Mouse (Mus musculus) CD8-positive naive resting alpha-beta T cell, adult 2 months (primary cell): ENCODE results near the gene Snap23.
"Not testable (repeated sequence)": the region's sequence is repeated elsewhere in the genome, so short reads cannot be mapped to it uniquely, and the experiment has no call there.

Source experiments
- DNase-seq, 2 experiments: peaks; one replicate each; pipeline ENCODE4 v3.0.0; 2022; ENCODE audit warnings: low read depth in 2 of 2, low spot score in 2 of 2

Snap23 gene

DNA sequence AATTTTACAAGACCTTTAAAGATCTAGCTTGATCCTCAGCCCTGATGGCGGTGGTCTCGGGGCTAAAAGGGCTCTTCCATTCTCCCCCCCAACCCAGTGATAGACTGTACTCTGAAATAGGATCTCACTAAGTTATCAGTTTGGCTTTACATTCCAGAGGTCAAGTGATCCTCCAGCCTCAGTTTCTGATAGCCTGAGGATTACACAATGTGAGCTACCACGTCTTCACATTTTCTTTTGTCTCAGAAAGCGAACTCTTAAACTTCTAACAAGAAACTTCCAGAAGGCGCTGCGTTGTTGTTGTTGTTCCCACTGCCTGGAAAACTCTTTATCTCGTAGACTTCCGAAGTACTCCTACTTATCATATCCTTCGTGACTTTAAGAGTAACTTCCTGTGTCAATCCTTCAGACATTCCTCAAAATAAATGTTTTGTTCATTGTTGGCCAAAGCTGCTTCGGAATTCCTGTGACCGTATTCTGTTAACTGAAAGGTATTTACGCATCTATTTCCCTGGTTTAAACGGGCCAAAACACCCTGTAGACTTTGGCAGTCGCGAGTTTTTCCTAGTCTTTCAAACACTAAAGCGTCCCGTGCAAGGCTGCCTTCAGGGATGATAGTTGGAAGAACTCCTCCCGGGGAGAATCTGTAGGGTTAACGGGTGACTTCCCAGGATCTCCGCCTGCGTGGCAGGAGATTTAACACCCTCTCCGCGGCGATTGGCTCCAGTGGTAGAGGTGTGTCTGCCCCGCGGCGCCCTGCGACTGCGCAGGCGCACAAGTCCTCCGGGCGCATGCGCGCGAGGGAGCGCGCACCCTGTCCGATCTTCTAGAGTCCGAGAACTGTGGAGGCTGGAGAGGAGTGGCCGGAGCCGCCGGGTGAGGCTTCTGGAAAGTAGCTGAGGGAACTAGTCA is at the start of gene Snap23:
Gene Snap23 (plus strand): TSS at position 786 of the 912 bp plus-strand sequence.
- peak; percentile 72 to 78 for DNase-seq

DNA sequence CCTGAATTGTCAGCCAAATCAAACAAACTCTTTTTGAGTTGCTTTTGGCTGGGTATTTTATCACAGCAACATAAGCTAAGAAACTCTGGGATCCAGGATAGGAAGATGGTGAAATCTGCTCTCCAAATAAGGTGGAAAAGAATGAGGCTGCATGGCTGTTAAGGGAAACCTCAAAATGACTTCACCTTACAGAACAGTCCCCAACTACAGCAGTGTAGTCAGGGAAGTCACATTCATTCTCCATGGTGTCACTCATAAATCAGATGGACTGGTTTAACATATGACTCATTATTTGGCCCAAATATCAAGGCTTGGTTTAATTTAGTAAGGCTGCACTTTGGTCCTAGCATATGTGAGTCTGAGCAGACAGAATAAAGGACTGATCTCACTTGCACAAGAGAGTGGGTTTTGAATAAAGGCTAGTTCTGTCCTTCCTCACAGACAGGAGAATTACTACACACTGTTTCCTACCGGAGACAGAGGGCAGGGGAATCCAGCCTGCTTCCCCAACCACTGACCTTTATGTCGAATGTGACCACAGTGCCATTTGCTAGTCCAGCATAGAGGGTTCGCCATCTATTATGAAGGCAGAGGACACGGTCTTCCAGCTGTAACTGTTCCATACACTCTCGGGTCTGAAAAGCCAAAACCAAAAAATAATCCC is 48.8 kb upstream of the Snap23 start:
- DNase-seq, result no peak

DNA sequence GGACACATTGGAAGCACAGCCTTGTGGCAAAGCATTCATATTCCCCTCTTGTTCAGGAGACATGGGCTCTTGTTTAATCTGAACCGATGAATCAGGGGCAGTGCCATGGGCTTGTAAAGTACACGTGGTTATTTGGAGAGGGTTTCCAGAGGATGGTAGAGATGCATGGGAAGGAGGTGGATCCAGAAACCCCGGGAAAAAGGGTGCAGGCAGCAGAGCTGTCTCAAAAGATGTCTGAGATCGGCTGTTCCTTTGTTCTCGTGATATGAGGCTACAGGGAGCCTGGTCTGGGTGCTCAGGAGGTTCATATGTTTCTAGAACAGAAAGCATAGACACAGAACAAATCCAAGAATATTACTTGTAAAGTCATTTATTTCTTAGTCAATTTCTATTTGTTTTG is 40.7 kb upstream of the Snap23 start:
- no peak for DNase-seq

DNA sequence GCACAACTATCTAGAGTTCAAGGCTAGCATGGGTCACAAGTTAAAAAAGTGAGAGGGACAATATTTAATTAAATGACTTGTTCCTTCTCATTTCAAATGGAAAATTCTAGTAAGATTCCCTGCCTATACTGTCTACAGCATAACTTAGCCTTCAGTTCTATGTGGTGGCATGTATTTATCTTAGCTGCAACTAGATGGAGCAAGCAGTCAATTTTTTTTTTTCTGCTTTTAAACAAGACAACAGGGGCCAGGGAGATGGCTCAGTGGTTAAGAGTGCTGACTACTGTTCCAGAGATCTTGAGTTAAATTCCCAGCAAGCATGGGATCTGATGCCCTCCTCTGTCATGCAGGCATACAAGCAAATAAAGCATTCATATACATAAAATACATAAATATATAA is 37.9 kb upstream of the Snap23 start:
- no peak for DNase-seq

DNA sequence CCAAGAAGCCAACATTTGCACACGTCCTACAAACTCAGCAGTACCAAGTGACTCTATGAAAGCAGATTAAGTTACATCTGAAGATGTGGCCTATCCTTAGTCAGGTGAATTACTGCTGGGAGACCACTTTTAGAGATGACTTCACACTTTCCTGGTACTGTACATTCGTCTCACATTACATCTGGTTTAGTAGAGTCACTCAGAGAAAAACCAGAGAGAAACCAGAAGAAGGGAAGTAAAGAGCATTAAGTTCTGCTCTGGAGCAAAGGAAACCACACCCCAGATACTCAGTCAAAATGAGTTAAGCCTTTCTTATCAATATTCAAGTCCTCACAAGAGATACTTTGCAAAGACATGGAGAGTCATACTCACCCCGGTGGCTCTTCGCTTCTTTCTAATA is 36.2 kb upstream of the Snap23 start:
- DNase-seq, result no peak

DNA sequence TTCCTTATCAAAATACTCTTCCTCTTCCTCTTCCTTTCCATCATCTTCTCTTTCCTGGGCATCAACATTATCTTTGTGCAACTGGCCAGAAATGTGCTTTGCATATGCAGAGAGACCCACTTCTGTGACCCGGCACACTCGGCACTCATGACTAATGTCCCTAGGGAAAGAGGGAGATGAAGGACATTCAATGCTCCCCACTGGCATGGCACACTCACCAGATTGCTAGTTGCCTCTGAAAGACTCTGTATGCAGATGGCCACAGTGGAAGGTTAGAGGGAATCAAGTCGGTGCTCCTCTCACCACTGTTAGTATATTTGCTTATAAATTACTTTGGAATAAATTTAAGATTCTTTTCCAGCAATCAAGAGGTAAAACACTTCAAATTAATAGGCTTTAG is 28.1 kb upstream of the Snap23 start:
- DNase-seq, result no peak

DNA sequence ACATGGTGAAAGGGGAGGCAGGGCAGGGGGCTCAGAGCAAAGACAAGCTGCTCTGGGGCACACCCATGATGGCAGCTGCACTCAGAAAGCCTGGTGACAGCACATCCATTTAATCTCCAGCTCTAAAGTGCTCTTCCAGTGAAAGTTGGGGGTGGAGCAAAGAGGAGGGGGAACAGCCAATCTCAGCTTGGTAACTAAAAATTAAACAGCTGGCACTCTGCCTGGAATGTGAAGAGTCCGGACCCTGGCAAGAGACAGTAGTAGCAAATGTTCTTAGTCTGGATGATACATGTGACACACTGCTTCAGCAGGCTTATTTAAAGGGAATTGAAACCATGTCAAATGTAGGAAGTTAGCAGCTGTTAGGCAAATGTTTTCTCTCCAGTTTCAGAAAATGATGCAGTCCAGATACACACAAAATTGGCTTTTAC is 27.7 kb upstream of the Snap23 start:
- DNase-seq, result no peak

DNA sequence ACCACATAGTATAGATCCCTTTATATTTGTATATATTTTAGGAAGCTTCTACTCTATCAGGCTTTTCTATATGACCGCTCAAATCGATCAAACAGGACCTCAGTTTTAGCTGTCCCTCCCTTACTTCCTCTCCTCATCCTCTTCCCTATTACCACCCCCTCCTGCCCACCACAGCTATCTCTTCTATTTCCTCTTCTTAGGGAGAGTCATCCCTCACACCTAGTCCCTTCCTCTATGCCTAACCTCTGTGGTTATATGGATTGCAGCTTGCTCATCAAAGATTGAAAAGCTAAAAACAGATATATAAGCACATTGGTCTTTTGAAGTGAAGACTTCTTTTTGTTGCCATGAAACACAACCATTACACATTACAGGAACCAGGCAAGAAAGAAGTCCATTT is 22.7 kb upstream of the Snap23 start:
- DNase-seq, result no peak

DNA sequence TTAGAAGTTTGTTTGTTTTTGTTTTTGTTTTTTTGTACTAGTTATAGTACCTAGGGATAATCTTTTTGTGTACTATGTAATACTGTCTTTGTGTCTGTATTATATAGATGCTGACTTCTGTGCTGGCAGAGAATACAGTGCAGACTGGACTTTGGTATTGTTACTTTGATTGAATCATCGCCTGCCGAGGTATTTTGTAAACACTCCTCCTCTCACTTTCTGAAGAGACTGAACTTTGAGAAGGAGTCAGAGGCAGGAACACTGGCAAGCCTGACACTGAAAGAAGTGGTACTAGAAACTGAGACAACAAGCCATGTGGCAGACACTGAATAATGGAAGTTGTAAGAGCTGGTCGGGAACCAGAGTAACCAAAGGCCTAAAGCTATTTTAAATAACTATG is 10.6 kb upstream of the Snap23 start:
- no peak for DNase-seq

DNA sequence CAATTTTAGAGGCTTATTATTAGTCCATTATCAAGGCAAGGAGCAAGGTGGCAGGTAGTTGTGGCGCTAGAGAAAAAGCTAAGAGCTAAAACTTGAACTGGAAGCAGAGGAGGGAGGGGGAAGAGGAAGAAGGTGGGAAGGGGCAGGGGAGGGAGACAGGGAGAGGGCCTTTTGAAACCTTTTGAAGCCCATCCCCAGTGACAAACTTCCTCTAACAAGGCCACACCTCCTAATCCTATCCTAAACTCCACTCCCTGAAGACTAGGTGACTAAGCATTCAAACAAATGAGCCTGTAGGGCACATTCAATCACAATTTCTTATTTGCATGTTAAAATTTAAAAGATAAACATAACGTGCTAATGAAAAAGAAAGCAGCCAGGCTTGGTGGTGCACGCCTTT is 8.7 kb upstream of the Snap23 start:
- DNase-seq, result no peak

DNA sequence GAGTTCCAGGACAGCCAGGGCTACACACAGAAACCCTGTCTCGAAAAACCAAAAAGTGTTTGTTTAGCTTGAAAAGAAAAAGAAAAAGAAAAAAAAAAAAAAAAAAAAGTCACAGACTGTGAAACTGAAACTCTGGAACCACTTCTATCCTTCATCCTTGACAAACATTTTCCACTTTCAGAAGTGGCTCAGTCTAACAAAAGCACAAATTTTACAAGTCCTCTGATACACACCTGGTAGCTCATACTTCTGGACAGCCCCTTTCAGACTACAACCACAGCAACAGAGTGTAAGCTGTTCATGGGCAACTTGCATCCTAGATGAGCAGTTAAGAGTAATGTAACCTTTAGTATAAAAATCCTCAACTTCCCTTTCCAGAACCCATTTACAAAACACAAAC is 5.9 kb upstream of the Snap23 start:
- DNase-seq, result no peak

DNA sequence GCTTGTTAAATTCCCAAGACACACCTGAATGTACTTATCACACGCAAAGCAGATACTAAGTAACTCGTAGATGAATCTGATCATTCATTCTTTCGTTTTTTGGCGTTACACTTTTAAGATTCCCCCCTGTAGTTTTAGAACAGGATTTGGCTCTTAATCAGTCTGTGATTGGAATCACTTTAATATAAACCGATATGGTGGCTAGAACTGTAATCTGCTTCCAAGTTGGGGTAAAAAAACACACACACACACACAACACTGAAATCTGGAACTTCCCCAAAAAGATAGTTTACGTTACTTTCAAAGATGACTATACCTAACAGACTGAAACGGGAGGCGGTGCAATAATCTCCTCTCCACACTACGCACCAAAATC is 4.6 kb upstream of the Snap23 start:
- DNase-seq, result no peak

DNA sequence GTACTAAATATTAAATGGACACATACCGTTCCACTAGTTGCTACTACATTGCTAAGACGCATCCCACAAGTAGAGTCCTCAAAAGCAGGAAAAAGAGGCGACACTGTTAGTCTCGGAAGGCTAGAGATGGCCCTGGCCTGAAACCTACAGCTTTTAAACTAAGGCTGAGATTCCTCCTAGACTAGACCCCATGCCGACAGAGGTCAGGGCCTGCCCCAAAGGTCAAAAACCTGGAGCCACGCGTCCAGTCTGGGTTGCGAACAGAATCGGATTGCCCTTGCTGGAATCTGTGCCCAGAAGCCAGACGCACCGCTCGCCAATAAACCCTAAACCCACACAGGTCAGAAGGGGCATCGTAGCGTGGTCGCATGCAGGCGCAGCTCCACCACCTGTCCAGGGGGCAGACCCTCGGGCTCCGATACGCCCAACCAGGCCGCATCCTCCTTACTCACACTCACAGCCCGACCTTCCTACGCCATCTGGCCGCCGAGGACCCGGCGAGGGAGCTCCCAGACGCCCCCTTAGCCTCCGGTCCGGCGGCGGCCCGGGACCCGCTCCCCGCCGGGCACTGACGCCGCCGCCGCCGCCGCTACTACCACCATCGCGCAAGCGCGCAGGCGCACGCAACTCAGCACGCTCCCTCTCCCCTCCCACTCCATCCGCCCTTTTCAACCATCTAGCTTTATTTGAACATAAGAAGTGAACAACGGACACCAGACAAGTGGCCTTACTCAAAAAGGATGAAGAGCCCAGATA is 4.1 kb upstream of the Snap23 start, which contains the start of gene Zfp106:
Gene Zfp106 (minus strand): TSS at position 609 of the 756 bp plus-strand sequence.
- DNase-seq, result peak; percentile 72 to 84

DNA sequence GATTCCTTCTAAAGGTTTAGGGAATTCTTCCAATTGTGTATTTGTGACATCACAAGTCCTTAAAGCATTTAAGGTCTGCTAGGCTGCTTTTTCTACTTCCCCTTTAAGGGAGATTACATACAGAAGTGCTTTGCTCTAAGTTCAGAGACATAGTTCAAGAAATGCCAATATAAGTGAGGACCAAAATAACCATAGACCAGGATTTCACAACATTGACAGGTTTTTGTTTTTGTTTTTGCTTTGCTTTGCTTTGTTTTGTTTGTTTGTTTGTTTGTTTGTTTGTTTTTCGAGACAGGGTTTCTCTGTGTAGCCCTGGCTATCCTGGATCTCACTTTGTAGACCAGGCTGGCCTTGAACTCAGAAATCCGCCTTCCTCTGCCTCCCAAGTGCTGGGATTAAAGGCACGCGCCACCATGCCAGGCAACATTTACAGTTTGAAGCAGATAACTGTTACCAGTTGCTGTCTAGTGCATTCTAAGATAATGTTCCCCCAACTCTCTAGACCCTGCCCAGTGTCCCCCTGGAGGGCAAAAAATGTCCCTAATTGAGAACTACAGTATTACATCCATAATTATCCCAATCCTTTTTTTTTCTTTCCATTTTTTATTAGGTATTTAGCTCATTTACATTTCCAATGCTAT is 2.8 kb upstream of the Snap23 start:
- DNase-seq, result not testable (repeated sequence)

DNA sequence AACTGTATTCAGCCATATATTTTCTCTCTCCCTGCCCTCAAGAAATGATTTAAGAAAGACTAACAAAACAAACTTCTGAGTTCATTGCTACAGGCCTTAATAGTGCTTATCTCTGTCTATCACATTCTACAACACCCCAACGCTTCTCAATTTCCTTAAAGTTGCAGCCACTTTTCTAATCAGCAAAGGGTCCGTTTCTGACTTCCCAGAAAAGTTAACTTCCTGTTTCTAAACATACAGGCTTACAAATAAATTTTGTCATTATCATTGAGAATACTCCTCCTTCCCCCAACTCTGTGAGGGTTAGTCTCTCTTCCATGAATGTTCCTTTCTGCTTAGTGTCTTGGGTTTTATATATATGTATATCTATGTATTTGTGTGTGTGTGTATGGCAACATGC is 2.1 kb upstream of the Snap23 start:
- DNase-seq, result no peak

DNA sequence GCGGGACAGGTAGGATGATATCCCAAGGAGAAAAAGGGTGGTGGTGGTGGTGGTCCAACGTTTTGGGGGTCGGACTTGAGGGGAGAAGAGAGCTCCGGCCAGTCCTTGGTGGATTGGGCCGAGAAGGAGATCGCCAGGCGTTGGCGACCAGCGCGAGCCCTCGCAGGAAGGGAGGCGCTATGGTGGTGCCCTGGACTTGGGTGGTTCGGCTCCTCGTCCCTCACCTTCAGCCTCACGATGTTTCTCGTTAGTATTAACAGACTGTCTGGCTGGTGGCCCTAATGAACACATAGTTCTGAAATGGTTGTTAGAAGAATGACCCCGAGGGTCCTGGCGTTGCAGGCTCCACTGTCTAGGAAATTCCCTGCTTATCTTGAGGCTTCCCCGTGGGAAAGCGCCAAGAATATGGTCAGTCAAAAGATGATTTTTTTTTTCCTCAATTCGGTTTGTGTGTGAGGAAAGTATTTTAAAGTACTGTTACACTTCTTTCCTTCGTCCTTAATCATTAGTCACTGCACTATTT is 388 bp downstream of the Snap23 start:
- DNase-seq, result no peak

DNA sequence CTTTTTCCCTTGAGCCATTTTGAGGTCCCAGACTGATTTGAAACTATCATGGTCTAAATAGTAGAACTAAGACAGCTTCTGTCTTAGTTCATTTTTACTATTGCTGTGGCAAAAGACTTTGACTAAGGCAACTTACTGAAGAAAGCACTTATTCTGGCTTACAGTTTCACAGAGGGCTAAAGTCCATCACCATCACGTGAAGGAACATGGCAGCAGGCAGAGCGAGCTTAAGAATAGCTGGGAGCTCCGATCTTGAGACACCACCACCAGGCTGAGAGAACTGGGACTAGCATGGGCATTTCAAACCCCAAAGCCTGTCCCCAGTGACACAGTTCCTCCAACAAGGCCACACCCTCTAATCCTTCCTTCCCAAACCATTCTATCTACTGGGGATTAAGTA is 3.6 kb downstream of the Snap23 start:
- DNase-seq, result no peak

DNA sequence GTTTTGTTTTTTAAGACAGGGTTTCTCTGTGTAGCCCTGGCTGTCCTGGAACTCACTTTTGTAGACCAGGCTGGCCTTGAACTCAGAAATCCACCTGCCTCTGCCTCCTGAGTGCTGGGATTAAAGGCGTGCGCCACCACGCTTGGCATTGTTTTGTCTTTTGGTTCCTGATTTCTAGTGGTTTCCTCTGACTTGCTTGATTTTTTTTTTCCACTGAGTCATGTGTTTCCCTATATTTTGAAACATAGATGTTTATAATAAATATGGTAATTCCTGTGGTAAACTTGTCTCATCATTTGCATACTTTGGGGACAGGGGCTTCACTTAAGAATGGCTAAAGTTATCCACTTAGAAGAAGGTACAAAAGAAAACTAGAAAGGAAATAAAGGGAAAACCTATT is 4.7 kb downstream of the Snap23 start:
- DNase-seq, result not testable (repeated sequence)

DNA sequence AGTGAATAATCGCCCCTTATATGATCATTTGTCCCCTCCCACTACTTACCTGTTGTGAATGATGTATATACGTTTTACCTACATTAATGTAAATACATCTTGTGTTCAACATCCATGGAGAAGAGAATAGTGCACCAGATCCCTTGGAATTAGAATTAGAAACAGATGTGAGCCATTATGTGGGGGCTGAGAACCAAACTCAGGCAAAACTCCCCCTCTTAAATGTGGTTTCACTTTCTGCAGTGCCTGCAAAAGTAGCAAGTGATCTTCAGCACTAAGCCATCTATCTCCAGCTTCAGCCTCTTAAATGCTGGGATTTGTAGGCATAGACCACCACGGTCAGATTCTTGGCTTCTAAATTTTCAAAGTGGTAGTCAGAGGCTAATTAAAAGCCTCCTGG is 7.7 kb downstream of the Snap23 start:
- DNase-seq, result no peak

DNA sequence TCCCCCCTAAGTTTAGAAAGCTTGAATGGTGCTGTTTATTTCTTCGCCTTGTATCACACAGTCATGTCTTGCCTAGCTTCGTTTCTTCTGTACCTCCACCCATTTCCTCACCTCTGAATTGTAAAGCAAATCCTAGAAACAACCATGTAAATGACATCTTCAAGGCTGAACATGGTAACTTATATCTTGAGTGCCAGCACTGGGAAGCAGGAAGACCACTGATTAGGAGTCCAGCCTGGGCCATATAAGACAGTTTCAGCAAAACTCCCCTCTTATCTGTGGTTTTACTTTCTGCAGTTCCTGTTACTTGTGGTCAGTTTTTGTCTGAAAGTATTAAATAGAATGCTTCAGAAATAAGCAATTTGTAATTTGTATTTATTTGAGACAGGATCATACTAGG is 8.5 kb downstream of the Snap23 start:
- DNase-seq, result no peak

DNA sequence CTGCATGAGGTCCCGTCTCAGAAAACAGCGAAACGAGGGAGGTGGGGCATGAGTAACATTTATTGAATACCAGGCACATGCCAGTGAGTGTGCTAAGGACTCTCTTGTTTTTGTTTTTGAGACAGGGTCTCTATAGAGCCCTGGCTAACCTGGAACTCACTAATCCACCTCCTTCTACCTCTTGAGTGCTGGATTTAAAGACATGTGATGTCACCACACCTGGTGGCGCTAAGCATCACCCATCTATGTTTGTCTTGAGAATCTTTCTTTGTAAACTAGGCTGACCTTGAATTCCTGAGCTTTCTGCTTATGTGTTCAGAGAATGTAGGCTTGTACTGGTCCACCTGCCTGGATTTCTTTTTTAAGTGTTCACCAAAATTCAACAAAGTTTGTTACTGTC is 10.3 kb downstream of the Snap23 start:
- no peak for DNase-seq
